ENCODE assay signal across 12 mouse cellular contexts in the genomic region with DNA sequence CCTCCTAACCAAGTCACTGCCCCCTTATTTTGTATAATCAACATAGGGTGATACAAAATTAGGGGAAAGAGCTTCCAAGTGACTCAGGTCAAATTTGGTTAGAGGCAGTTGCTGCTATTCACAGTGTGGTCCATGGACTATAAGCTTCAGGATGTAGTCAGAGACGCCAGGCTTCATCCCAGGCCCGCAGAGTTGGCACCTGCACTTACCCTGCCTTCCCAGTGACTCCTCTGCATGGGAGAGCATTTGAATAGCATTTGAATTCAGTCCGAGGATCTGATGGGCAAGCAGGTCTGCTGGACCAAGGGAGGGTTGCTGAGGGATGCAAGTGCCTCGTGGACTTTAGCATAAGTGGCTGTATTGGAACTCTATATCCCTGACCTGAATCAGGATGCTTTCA.
"Had no signal": no experiment of that assay in that cellular context is flagged by ENCODE, and none has a peak within 500 bp of the region (broad histone marks: within the 10 kb centered on the region; RNA-seq: fewer than 3 reads in every experiment).

No protein-coding gene starts in this region.

- DNase-seq: retina, postnatal 1 day; right cerebral cortex, adult 18-20 months; right cerebral cortex, postnatal 14 days; right cerebral cortex, postnatal 25 days; right cerebral cortex, postnatal 4 days; spleen, adult 18-20 months; thymus, adult 18-20 months; thymus, adult 2 months; thymus, postnatal 14 days; thymus, postnatal 25 days; thymus, postnatal 36 days; thymus, postnatal 4 days had no signal
